Mouse (Mus musculus): Measurements from ENCODE around the gene Svs2. TPM values are rescaled to one million over a fixed set of nuclear protein-coding genes. Genes with fewer than 3 reads are reported as not detected.

Svs2 gene
- not detected for polyA plus RNA-seq (2017; shearing (Covaris generic))

GRCm38 (mm10) chr2:164238366-164238765 lies at the start of gene Svs2:
TSS of gene Svs2 (minus strand) at chr2:164238466.

GRCm38 (mm10) chr2:164278359-164278758 lies 40.1 kb upstream of the Svs2 start, which contains the start of gene Svs4:
TSS of gene Svs4 (minus strand) at chr2:164278459.

GRCm38 (mm10) chr2:164256540-164256939 lies 18.3 kb upstream of the Svs2 start, which contains the start of gene Svs3b:
TSS of gene Svs3b (minus strand) at chr2:164256640.

GRCm38 (mm10) chr2:164221522-164221921 lies 16.7 kb downstream of the Svs2 start, which contains the start of gene Wfdc15b:
TSS of gene Wfdc15b (minus strand) at chr2:164221660.

GRCm38 (mm10) chr2:164199626-164200327 lies 38.5 kb downstream of the Svs2 start, which contains the start of gene Wfdc15a:
TSS of gene Wfdc15a (minus strand) at chr2:164200130.

GRCm38 (mm10) chr2:164190576-164190975 lies 47.7 kb downstream of the Svs2 start, which contains the start of gene Wfdc12:
TSS of gene Wfdc12 (minus strand) at chr2:164190608.

Other genes with a start within 250 kb of the Svs2 start
- 92.4 TPM for gene Ywhab, start 243.5 kb downstream of the Svs2 start, polyA plus RNA-seq (2017; shearing (Covaris generic))
- gene Pabpc1l, start 213.0 kb downstream of the Svs2 start, polyA plus RNA-seq (2017; shearing (Covaris generic)): 1.9 TPM
- 300 TPM for gene Stk4, start 168.1 kb downstream of the Svs2 start, polyA plus RNA-seq (2017; shearing (Covaris generic))
- 143 TPM for gene Tomm34, start 167.3 kb downstream of the Svs2 start, polyA plus RNA-seq (2017; shearing (Covaris generic))
- gene Kcns1, start 67.4 kb downstream of the Svs2 start, polyA plus RNA-seq (2017; shearing (Covaris generic)): not detected
- gene Wfdc5, start 55.7 kb downstream of the Svs2 start, polyA plus RNA-seq (2017; shearing (Covaris generic)): not detected
- not detected for gene Wfdc12, start 47.9 kb downstream of the Svs2 start, polyA plus RNA-seq (2017; shearing (Covaris generic))
- gene Wfdc15a, start 38.3 kb downstream of the Svs2 start, polyA plus RNA-seq (2017; shearing (Covaris generic)): not detected
- gene Wfdc15b, start 16.8 kb downstream of the Svs2 start, polyA plus RNA-seq (2017; shearing (Covaris generic)): not detected
- not detected for gene Svs3b, start 18.2 kb upstream of the Svs2 start, polyA plus RNA-seq (2017; shearing (Covaris generic))
- gene Svs4, start 40.0 kb upstream of the Svs2 start, polyA plus RNA-seq (2017; shearing (Covaris generic)): not detected
- gene Svs3a, start 50.8 kb upstream of the Svs2 start, polyA plus RNA-seq (2017; shearing (Covaris generic)): not detected
- gene Svs6, start 78.3 kb upstream of the Svs2 start, polyA plus RNA-seq (2017; shearing (Covaris generic)): not detected
- gene Svs5, start 94.3 kb upstream of the Svs2 start, polyA plus RNA-seq (2017; shearing (Covaris generic)): not detected
- gene Slpi, start 150.6 kb upstream of the Svs2 start, polyA plus RNA-seq (2017; shearing (Covaris generic)): 25.8 TPM
- gene Rbpjl, start 164.7 kb upstream of the Svs2 start, polyA plus RNA-seq (2017; shearing (Covaris generic)): not detected
- not detected for gene Matn4, start 166.7 kb upstream of the Svs2 start, polyA plus RNA-seq (2017; shearing (Covaris generic))
- 46.9 TPM for gene Sdc4, start 205.4 kb upstream of the Svs2 start, polyA plus RNA-seq (2017; shearing (Covaris generic))
- gene Sys1, start 218.5 kb upstream of the Svs2 start, polyA plus RNA-seq (2017; shearing (Covaris generic)): 27.2 TPM
- gene Gm20458, start 222.5 kb upstream of the Svs2 start, polyA plus RNA-seq (2017; shearing (Covaris generic)): 1.4 TPM
- 0.33 TPM for gene Trp53tg5, start 235.3 kb upstream of the Svs2 start, polyA plus RNA-seq (2017; shearing (Covaris generic))
- 7.6 TPM for gene Dbndd2, start 247.6 kb upstream of the Svs2 start, polyA plus RNA-seq (2017; shearing (Covaris generic))